In the genomic region with DNA sequence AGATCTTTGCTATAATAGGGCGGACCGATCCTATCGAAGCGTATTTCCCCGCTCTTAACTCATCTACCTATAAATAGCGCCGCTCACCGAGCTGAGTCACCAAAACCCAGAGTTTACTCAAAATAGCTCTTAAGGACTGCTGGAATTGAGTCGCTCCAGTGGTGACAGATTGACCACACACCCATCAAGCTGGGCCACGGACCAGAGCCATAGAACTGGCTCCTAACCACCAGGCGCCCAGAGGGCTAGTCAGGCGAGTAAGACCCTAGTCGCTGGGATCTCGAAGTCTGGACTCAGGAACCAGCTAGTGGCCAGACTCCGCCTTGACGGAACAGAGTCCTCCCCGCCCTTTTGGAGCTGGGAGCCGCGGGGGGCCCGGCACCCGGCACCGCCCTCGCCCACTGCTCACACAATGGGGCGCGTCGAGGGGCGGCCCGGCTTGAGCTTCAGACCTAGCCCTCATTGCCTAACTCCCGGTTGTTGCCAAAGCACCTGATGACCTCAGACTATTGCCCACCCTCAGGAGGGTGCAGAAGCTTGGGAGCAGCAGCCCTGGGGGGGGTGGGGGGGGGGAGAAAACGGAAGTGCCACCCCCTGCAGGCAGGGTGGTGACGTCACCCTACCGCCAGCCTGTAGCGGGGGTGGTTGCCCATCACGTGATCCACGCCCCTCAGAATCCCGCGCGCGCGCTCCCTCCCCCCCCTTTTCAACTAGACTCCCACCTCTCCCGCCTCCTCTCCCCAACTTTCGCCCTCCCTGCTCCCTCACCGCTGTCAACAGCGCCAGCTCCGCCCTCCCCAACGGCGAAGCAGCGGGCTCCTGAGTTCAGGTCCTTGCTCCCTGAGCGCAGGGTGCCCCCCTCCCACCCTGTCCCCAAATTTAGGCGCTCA, we compare ENCODE assay signal across 8 mouse cellular contexts.
DNase-seq lines count a peak whose midpoint lies in the region; ATAC-seq and TF ChIP-seq lines count a peak whose summit lies in the region.

No protein-coding gene starts in this region.

- peak; percentile 83 to 84 for DNase-seq in B cell, adult 2 months
- peak; percentile 97 for DNase-seq in embryonic facial prominence, embryonic 14.5 days (ENCODE audit: low spot score)
- peak; percentile 83 for DNase-seq in heart, adult 8-10 months (ENCODE audit: low spot score)
- DNase-seq in kidney, adult 9 months, result peak; percentile 92
- DNase-seq in limb, embryonic 14.5 days (ENCODE audit: low spot score), result peak; percentile 94
- peak; percentile 70 to 79 for DNase-seq in spleen, postnatal 14 days (ENCODE audit: low spot score in 2 of 2)

- no peaks in the 10 kb centered on the region for H3K9me3 ChIP-seq in embryonic facial prominence, embryonic 14.5 days (ENCODE audit: control insufficient read depth, low read length)
- H3K9me3 ChIP-seq in limb, embryonic 14.5 days (ENCODE audit: control insufficient read depth, low read length), result no peaks in the 10 kb centered on the region
- no peaks in the 10 kb centered on the region for H3K9me3 ChIP-seq in midbrain, embryonic 16.5 days (replicated peaks; ENCODE audit: control insufficient read depth, low read length, poor library complexity, severe bottlenecking)

- no peak for TF ChIP-seq CTCF in bone marrow, adult 2 months (IDR thresholded peaks at IDR 0.05; ENCODE audit: control insufficient read depth, insufficient read depth, low read length)

- peaks cover 22% of the 10 kb centered on the region for H3K27me3 ChIP-seq in embryonic facial prominence, embryonic 14.5 days (replicated peaks; ENCODE audit: control insufficient read depth, insufficient read depth, low read length)
- H3K27me3 ChIP-seq in limb, embryonic 14.5 days (ENCODE audit: control insufficient read depth, insufficient read depth, low read length), result 0 out of 2 replicates have a peak, but pooled peaks cover 11% of the 10 kb centered on the region
- H3K27me3 ChIP-seq in midbrain, embryonic 16.5 days (ENCODE audit: control insufficient read depth, insufficient read depth, low read depth, low read length), result peaks cover 14% of the 10 kb centered on the region

- under 1% methylated on average over 50 of the region's 50 CpGs for WGBS in bone marrow, adult 2 months
- WGBS in embryonic facial prominence, embryonic 14.5 days, result under 1% methylated on average over 43 of the region's 50 CpGs
- WGBS in limb, embryonic 14.5 days, result under 1% methylated on average over 37 of the region's 50 CpGs
- under 1% methylated on average over 37 of the region's 50 CpGs for WGBS in midbrain, embryonic 16.5 days

- peak overlapping the region; percentile 92 for H3K9ac ChIP-seq in embryonic facial prominence, embryonic 14.5 days (ENCODE audit: low read depth, low read length)
- H3K9ac ChIP-seq in limb, embryonic 14.5 days (ENCODE audit: low read depth, low read length, severe bottlenecking), result peak overlapping the region; percentile 88
- peak overlapping the region; percentile 79 for H3K9ac ChIP-seq in midbrain, embryonic 16.5 days (ENCODE audit: low read depth, low read length)

- peak overlapping the region; percentile 100 for H3K27ac ChIP-seq in bone marrow, adult 2 months (ENCODE audit: control insufficient read depth, insufficient read depth, low read depth, low read length, poor library complexity)
- peak overlapping the region; percentile 96 for H3K27ac ChIP-seq in embryonic facial prominence, embryonic 14.5 days (replicated peaks; ENCODE audit: low read depth, low read length)
- peak overlapping the region; percentile 95 for H3K27ac ChIP-seq in limb, embryonic 14.5 days (replicated peaks; ENCODE audit: low read depth, low read length)
- H3K27ac ChIP-seq in midbrain, embryonic 16.5 days (ENCODE audit: low read length), result peak overlapping the region; percentile 89

- H3K4me1 ChIP-seq in bone marrow, adult 2 months (ENCODE audit: control insufficient read depth, insufficient read depth, low read length), result no peaks in the 10 kb centered on the region; the same call in 1 of the 2 replicates
- peaks cover 15% of the 10 kb centered on the region; the same call in 1 of the 2 replicates for H3K4me1 ChIP-seq in embryonic facial prominence, embryonic 14.5 days (ENCODE audit: control insufficient read depth, insufficient read depth, low read length)
- peaks cover 14% of the 10 kb centered on the region for H3K4me1 ChIP-seq in limb, embryonic 14.5 days (ENCODE audit: control insufficient read depth, insufficient read depth, low read length)
- peaks cover 4% of the 10 kb centered on the region; the same call in 1 of the 2 replicates for H3K4me1 ChIP-seq in midbrain, embryonic 16.5 days (ENCODE audit: control insufficient read depth, insufficient read depth, low read length)

- H3K36me3 ChIP-seq in embryonic facial prominence, embryonic 14.5 days (ENCODE audit: control insufficient read depth, insufficient read depth, low read length), result no peaks in the 10 kb centered on the region
- H3K36me3 ChIP-seq in limb, embryonic 14.5 days (ENCODE audit: control insufficient read depth, insufficient read depth, low read length), result peaks cover 8% of the 10 kb centered on the region; the same call in 1 of the 2 replicates
- H3K36me3 ChIP-seq in midbrain, embryonic 16.5 days (ENCODE audit: control insufficient read depth, insufficient read depth, low read length), result no peaks in the 10 kb centered on the region

- peak overlapping the region; percentile 94 for H3K4me2 ChIP-seq in embryonic facial prominence, embryonic 14.5 days (ENCODE audit: low read depth, low read length)
- peak overlapping the region; percentile 94 for H3K4me2 ChIP-seq in limb, embryonic 14.5 days (replicated peaks; ENCODE audit: low read depth, low read length, severe bottlenecking)
- H3K4me2 ChIP-seq in midbrain, embryonic 16.5 days (ENCODE audit: low read length), result peak overlapping the region; percentile 88

- peak overlapping the region; percentile 88 for H3K4me3 ChIP-seq in bone marrow, adult 2 months (replicated peaks; ENCODE audit: control insufficient read depth, low read depth, low read length)
- peak overlapping the region; percentile 93 for H3K4me3 ChIP-seq in embryonic facial prominence, embryonic 14.5 days (ENCODE audit: low read depth, low read length)
- H3K4me3 ChIP-seq in limb, embryonic 14.5 days (replicated peaks; ENCODE audit: low read length), result peak overlapping the region; percentile 83
- peak overlapping the region; percentile 87 for H3K4me3 ChIP-seq in midbrain, embryonic 16.5 days (ENCODE audit: low read depth, low read length)

- peak; percentile 75 for TF ChIP-seq POLR2A in bone marrow, adult 2 months (IDR thresholded peaks at IDR 0.05; ENCODE audit: borderline replicate concordance, control insufficient read depth, low read depth, low read length)
- no peak; the same call in 1 of the 2 replicates for TF ChIP-seq POLR2A in limb, embryonic 14.5 days (IDR thresholded peaks at IDR 0.05; ENCODE audit: borderline replicate concordance, extremely low read depth, insufficient read depth, insufficient read length)

- peak; percentile 68 for ATAC-seq in embryonic facial prominence, embryonic 14.5 days (ENCODE audit: low read depth)
- ATAC-seq in limb, embryonic 14.5 days (ENCODE audit: low FRiP score, low read depth), result peak; percentile 77
- ATAC-seq in midbrain, embryonic 16.5 days, result peak; percentile 81

Comparison
In these comparisons a context has a peak if more than half of its experiments do, and no peak if none do; other contexts are left out.
1. Peak in every context shown above with its lines: DNase-seq, ATAC-seq, H3K4me3 ChIP-seq and H3K27ac ChIP-seq.